Mouse (Mus musculus): ENCODE results near the gene Rccd1. TPM values are rescaled to one million over a fixed set of nuclear protein-coding genes. Genes with fewer than 3 reads are reported as not detected.

Gene Rccd1
- polyA plus RNA-seq, 1 experiment from 2014 or later: 15.1 TPM

- Histone ChIP-seq H3K27me3 (ENCODE audit: control insufficient read depth, insufficient read depth, low read length) (no peaks in the 10 kb centered on the region), H3K36me3 (ENCODE audit: control insufficient read depth, insufficient read depth, low read length) (peaks cover 9% of the 10 kb centered on the region; the same call in 1 of the 2 replicates), H3K4me2 (replicated peaks; ENCODE audit: low read depth, low read length) (peak within 1 kb of the TSS; percentile 73), H3K9me3 (ENCODE audit: control insufficient read depth, low read depth, low read length) (no peaks in the 10 kb centered on the region), H3K4me1 (ENCODE audit: control insufficient read depth, insufficient read depth, low read length) (peaks cover 5% of the 10 kb centered on the region; the same call in 1 of the 2 replicates), H3K27ac (ENCODE audit: low read length) (peak within 1 kb of the TSS; percentile 35), H3K9ac (replicated peaks; ENCODE audit: low read depth, low read length) (peak within 1 kb of the TSS; percentile 62), H3K4me3 (ENCODE audit: low read depth, low read length) (peak within 1 kb of the TSS; percentile 76)
- WGBS: 25% methylated on average over 40 of the region's 40 CpGs
- ATAC-seq (ENCODE audit: insufficient number of reproducible peaks, insufficient read depth, low FRiP score, low read depth): peak; percentile 90
These were observed 63.5 kb downstream of the Rccd1 start, which contains the start of gene Ngrn for GRCm38 (mm10) chr7:80260625-80261371. Ngrn (plus strand) TSS chr7:80261215.

- Histone ChIP-seq H3K9me3 (ENCODE audit: control insufficient read depth, low read depth, low read length) (no peaks in the 10 kb centered on the region), H3K27me3 (ENCODE audit: control insufficient read depth, insufficient read depth, low read length) (no peaks in the 10 kb centered on the region), H3K4me3 (ENCODE audit: low read depth, low read length) (no peak overlapping the region), H3K4me2 (replicated peaks; ENCODE audit: low read depth, low read length) (no peak overlapping the region), H3K9ac (replicated peaks; ENCODE audit: low read depth, low read length) (no peak overlapping the region), H3K4me1 (ENCODE audit: control insufficient read depth, insufficient read depth, low read length) (peaks cover 5% of the 10 kb centered on the region; the same call in 1 of the 2 replicates), H3K27ac (ENCODE audit: low read length) (no peak overlapping the region), H3K36me3 (ENCODE audit: control insufficient read depth, insufficient read depth, low read length) (no peaks in the 10 kb centered on the region)
- ATAC-seq (ENCODE audit: insufficient number of reproducible peaks, insufficient read depth, low FRiP score, low read depth): no peak
- 58% methylated on average over 2 of the region's 2 CpGs for WGBS
These were observed 66.5 kb downstream of the Rccd1 start for GRCm38 (mm10) chr7:80257706-80258105.

- H3K9ac ChIP-seq (replicated peaks; ENCODE audit: low read depth, low read length): no peak overlapping the region
- ATAC-seq (ENCODE audit: insufficient number of reproducible peaks, insufficient read depth, low FRiP score, low read depth): no peak
These were observed 68.3 kb downstream of the Rccd1 start for GRCm38 (mm10) chr7:80255981-80256380.

GRCm38 (mm10) chr7:80252886-80253285 lies 71.4 kb downstream of the Rccd1 start:
- Histone ChIP-seq H3K9ac (replicated peaks; ENCODE audit: low read depth, low read length) (no peak overlapping the region), H3K4me1 (ENCODE audit: control insufficient read depth, insufficient read depth, low read length) (no peaks in the 10 kb centered on the region), H3K36me3 (ENCODE audit: control insufficient read depth, insufficient read depth, low read length) (no peaks in the 10 kb centered on the region), H3K27ac (ENCODE audit: low read length) (no peak overlapping the region), H3K9me3 (ENCODE audit: control insufficient read depth, low read depth, low read length) (no peaks in the 10 kb centered on the region), H3K27me3 (ENCODE audit: control insufficient read depth, insufficient read depth, low read length) (no peaks in the 10 kb centered on the region), H3K4me2 (replicated peaks; ENCODE audit: low read depth, low read length) (no peak overlapping the region), H3K4me3 (ENCODE audit: low read depth, low read length) (no peak overlapping the region)
- WGBS: 83% methylated on average over 11 of the region's 11 CpGs
- no peak for ATAC-seq (ENCODE audit: insufficient number of reproducible peaks, insufficient read depth, low FRiP score, low read depth)

More at GRCm38 (mm10) chr7:80255981-80256380, 68.3 kb downstream of the Rccd1 start:
- Histone ChIP-seq H3K4me3 (ENCODE audit: low read depth, low read length) (no peak overlapping the region), H3K4me1 (ENCODE audit: control insufficient read depth, insufficient read depth, low read length) (no peaks in the 10 kb centered on the region), H3K36me3 (ENCODE audit: control insufficient read depth, insufficient read depth, low read length) (no peaks in the 10 kb centered on the region), H3K9me3 (ENCODE audit: control insufficient read depth, low read depth, low read length) (no peaks in the 10 kb centered on the region), H3K27ac (ENCODE audit: low read length) (no peak overlapping the region), H3K27me3 (ENCODE audit: control insufficient read depth, insufficient read depth, low read length) (no peaks in the 10 kb centered on the region), H3K4me2 (replicated peaks; ENCODE audit: low read depth, low read length) (no peak overlapping the region)
- WGBS: 81% methylated on average over 2 of the region's 2 CpGs

GRCm38 (mm10) chr7:80252437-80252836 lies 71.8 kb downstream of the Rccd1 start:
- no peaks in the 10 kb centered on the region for H3K9me3 ChIP-seq (ENCODE audit: control insufficient read depth, low read depth, low read length)
- no peak overlapping the region for H3K4me3 ChIP-seq (ENCODE audit: low read depth, low read length)
- no peaks in the 10 kb centered on the region for H3K36me3 ChIP-seq (ENCODE audit: control insufficient read depth, insufficient read depth, low read length)
- H3K9ac ChIP-seq (replicated peaks; ENCODE audit: low read depth, low read length): no peak overlapping the region
- H3K4me1 ChIP-seq (ENCODE audit: control insufficient read depth, insufficient read depth, low read length): no peaks in the 10 kb centered on the region
- no peaks in the 10 kb centered on the region for H3K27me3 ChIP-seq (ENCODE audit: control insufficient read depth, insufficient read depth, low read length)
- no peak overlapping the region for H3K27ac ChIP-seq (ENCODE audit: low read length)
- ATAC-seq (ENCODE audit: insufficient number of reproducible peaks, insufficient read depth, low FRiP score, low read depth): no peak
- H3K4me2 ChIP-seq (replicated peaks; ENCODE audit: low read depth, low read length): no peak overlapping the region
- WGBS: 78% methylated on average over 7 of the region's 7 CpGs

- 39% methylated on average over 7 of the region's 7 CpGs for WGBS
- peak overlapping the region; percentile 38 for H3K4me3 ChIP-seq (ENCODE audit: low read depth, low read length)
- H3K9me3 ChIP-seq (ENCODE audit: control insufficient read depth, low read depth, low read length): no peaks in the 10 kb centered on the region
- peak overlapping the region; percentile 44 for H3K4me2 ChIP-seq (replicated peaks; ENCODE audit: low read depth, low read length)
- no peaks in the 10 kb centered on the region for H3K4me1 ChIP-seq (ENCODE audit: control insufficient read depth, insufficient read depth, low read length)
- no peaks in the 10 kb centered on the region for H3K27me3 ChIP-seq (ENCODE audit: control insufficient read depth, insufficient read depth, low read length)
- H3K27ac ChIP-seq (ENCODE audit: low read length): no peak overlapping the region; the same call in 1 of the 2 replicates
- H3K36me3 ChIP-seq (ENCODE audit: control insufficient read depth, insufficient read depth, low read length): no peaks in the 10 kb centered on the region
- ATAC-seq (ENCODE audit: insufficient number of reproducible peaks, insufficient read depth, low FRiP score, low read depth): no peak
- H3K9ac ChIP-seq (replicated peaks; ENCODE audit: low read depth, low read length): no peak overlapping the region
These were observed 77.4 kb downstream of the Rccd1 start for GRCm38 (mm10) chr7:80246859-80247258.

GRCm38 (mm10) chr7:80246148-80246721 lies 78.0 kb downstream of the Rccd1 start, which contains the start of gene Ttll13:
Ttll13 (plus strand) TSS chr7:80246376.
- 0% methylated on average over 48 of the region's 48 CpGs for whole genome bisulfite sequencing
- peak within 1 kb of the TSS; percentile 12 for H3K27ac ChIP-seq (ENCODE audit: low read length)
- H3K9ac ChIP-seq (replicated peaks; ENCODE audit: low read depth, low read length): peak within 1 kb of the TSS; percentile 26; the same call in 1 of the 2 replicates
- peak; percentile 96 for ATAC-seq (ENCODE audit: insufficient number of reproducible peaks, insufficient read depth, low FRiP score, low read depth)
- H3K9me3 ChIP-seq (ENCODE audit: control insufficient read depth, low read depth, low read length): no peaks in the 10 kb centered on the region
- H3K4me2 ChIP-seq (replicated peaks; ENCODE audit: low read depth, low read length): peak within 1 kb of the TSS; percentile 44
- H3K36me3 ChIP-seq (ENCODE audit: control insufficient read depth, insufficient read depth, low read length): no peaks in the 10 kb centered on the region
- H3K4me1 ChIP-seq (ENCODE audit: control insufficient read depth, insufficient read depth, low read length): no peaks in the 10 kb centered on the region
- H3K27me3 ChIP-seq (ENCODE audit: control insufficient read depth, insufficient read depth, low read length): no peaks in the 10 kb centered on the region
- peak within 1 kb of the TSS; percentile 38 for H3K4me3 ChIP-seq (ENCODE audit: low read depth, low read length)

GRCm38 (mm10) chr7:80244851-80245250 lies 79.4 kb downstream of the Rccd1 start:
- H3K4me3 ChIP-seq (ENCODE audit: low read depth, low read length): no peak overlapping the region
- H3K4me1 ChIP-seq (ENCODE audit: control insufficient read depth, insufficient read depth, low read length): no peaks in the 10 kb centered on the region
- no peak for ATAC-seq (ENCODE audit: insufficient number of reproducible peaks, insufficient read depth, low FRiP score, low read depth)
- H3K9me3 ChIP-seq (ENCODE audit: control insufficient read depth, low read depth, low read length): no peaks in the 10 kb centered on the region
- no peaks in the 10 kb centered on the region; the same call in 1 of the 2 replicates for H3K36me3 ChIP-seq (ENCODE audit: control insufficient read depth, insufficient read depth, low read length)
- no peak overlapping the region for H3K4me2 ChIP-seq (replicated peaks; ENCODE audit: low read depth, low read length)
- WGBS: 91% methylated on average over 4 of the region's 4 CpGs
- H3K27ac ChIP-seq (ENCODE audit: low read length): no peak overlapping the region
- no peak overlapping the region for H3K9ac ChIP-seq (replicated peaks; ENCODE audit: low read depth, low read length)
- H3K27me3 ChIP-seq (ENCODE audit: control insufficient read depth, insufficient read depth, low read length): no peaks in the 10 kb centered on the region
